Mouse (Mus musculus) heart, adult 2 months (tissue): Measurements from ENCODE around the gene Cdyl. TPM values are rescaled to one million over a fixed set of nuclear protein-coding genes. Genes with fewer than 3 reads are reported as not detected.

Source experiments
- DNase-seq, 2 experiments: peaks; one replicate each; pipeline ENCODE4 v3.0.0; 2021
- H3K27ac ChIP-seq: fragments of 200-600 bp; 2 replicates; pipeline ENCODE4 v1.8.1; 2022
- H3K27me3 ChIP-seq: fragments of 200-500 bp; 2 replicates; pipeline ENCODE4 v1.6.1; 2012; ENCODE audit warnings: mild to moderate bottlenecking, low read length, inconsistent platforms, mixed read lengths; ENCODE audit not compliant: control insufficient read depth, insufficient read depth
- H3K36me3 ChIP-seq: fragments of 200-500 bp; 2 replicates; pipeline ENCODE4 v1.6.1; 2012; ENCODE audit warnings: low read length, inconsistent platforms; ENCODE audit not compliant: control insufficient read depth, insufficient read depth
- H3K4me1 ChIP-seq: fragments of 200-500 bp; 2 replicates; pipeline ENCODE4 v1.6.1; 2011; ENCODE audit warnings: low read length; ENCODE audit not compliant: control insufficient read depth, insufficient read depth
- H3K4me3 ChIP-seq: fragments of 200-600 bp; 2 replicates; pipeline ENCODE4 v1.8.1; 2022
- H3K79me2 ChIP-seq: fragments of 200-500 bp; replicated peaks from 2 replicates; pipeline ENCODE4 v1.6.1; 2012; ENCODE audit warnings: mild to moderate bottlenecking, inconsistent platforms, low read length, moderate library complexity, mixed read lengths; ENCODE audit not compliant: control insufficient read depth, insufficient read depth
- H3K9ac ChIP-seq: fragments of 200-500 bp; 2 replicates; pipeline ENCODE4 v1.6.1; 2012; ENCODE audit warnings: low read depth, mild to moderate bottlenecking, control low read depth, inconsistent platforms, low read length, mixed read lengths
- CTCF ChIP-seq: fragments of 200-600 bp; IDR thresholded peaks from 2 replicates; pipeline ENCODE4 v1.8.1; 2022; ENCODE audit warnings: antibody characterized with exemption, mild to moderate bottlenecking, moderate library complexity
- EP300 ChIP-seq: fragments of 200-500 bp; IDR thresholded peaks from 2 replicates; pipeline ENCODE4 v1.6.1; 2011; ENCODE audit warnings: low read depth, low read length, control low read depth; ENCODE audit not compliant: insufficient read depth
- POLR2A ChIP-seq: fragments of 200-500 bp; IDR thresholded peaks from 2 replicates; pipeline ENCODE4 v1.6.1; 2011; ENCODE audit warnings: mild to moderate bottlenecking, low read depth, low read length, control low read depth; ENCODE audit not compliant: insufficient read depth
- WGBS: fragments of 180-500 bp; shearing (Covaris S2); methylation state at CpG from one replicate; pipeline ENCODE4 v1.1.7; 2018; 5-methylcytosine and 5-hydroxymethylcytosine counted together
- intact Hi-C: fragments of 180-260 bp; cut with DNase I; formaldehyde crosslinking; loops from one replicate; pipeline ENCODE4 v1.15.1; 2025
- polyA plus RNA-seq: library from polyadenylated mRNA; depleted of rRNA; stranded (reverse); fragments of >200 nt; gene quantifications from 2 replicates; pipeline ENCODE4 v1.2.3, GENCODE M21; 2012
- total RNA-seq, 2 experiments: library from RNA; stranded (reverse); gene quantifications; 2 replicates each; pipeline ENCODE4 v1.2.3; 2021

Gene Cdyl
- total and polyA plus RNA-seq, 3 experiments, result 3.1 to 11.2 (median 8.4) TPM

- Histone ChIP-seq H3K9ac (no peak overlapping the region), H3K4me3 (no peak overlapping the region), H3K27ac (peak overlapping the region; percentile 70), H3K36me3 (no peaks in the 10 kb centered on the region; the same call in 1 of the 2 replicates), H3K27me3 (no peaks in the 10 kb centered on the region), H3K4me1 (peaks cover 1% of the 10 kb centered on the region; the same call in 1 of the 2 replicates), H3K79me2 (no peaks in the 10 kb centered on the region)
- peak in 1 of 2 experiments; percentile 32 for DNase-seq
- 51% methylated on average over 2 of the region's 2 CpGs for WGBS
- TF ChIP-seq POLR2A (no peak), CTCF (no peak), EP300 (no peak)
- intact Hi-C loops, result no loop called here
These were observed 40.3 kb upstream of the Cdyl start for GRCm38 (mm10) chr13:35619356-35619755.

- TF ChIP-seq EP300 (no peak), CTCF (no peak), POLR2A (no peak)
- DNase-seq, result no peak
- no peaks in the 10 kb centered on the region; the same call in 1 of the 2 replicates for H3K36me3 ChIP-seq
- 69% methylated on average over 1 of the region's 1 CpGs for WGBS
- intact Hi-C loops, result no loop called here
- H3K9ac ChIP-seq, result no peak overlapping the region
- H3K4me3 ChIP-seq, result no peak overlapping the region
- H3K79me2 ChIP-seq, result no peaks in the 10 kb centered on the region
- H3K27me3 ChIP-seq, result no peaks in the 10 kb centered on the region
- H3K4me1 ChIP-seq, result peaks cover 1% of the 10 kb centered on the region; the same call in 1 of the 2 replicates
- no peak overlapping the region for H3K27ac ChIP-seq
These were observed 38.9 kb upstream of the Cdyl start for GRCm38 (mm10) chr13:35620756-35621155.

GRCm38 (mm10) chr13:35624831-35625230 is 34.8 kb upstream of the Cdyl start:
- H3K36me3 ChIP-seq, result no peaks in the 10 kb centered on the region
- no peak overlapping the region for H3K9ac ChIP-seq
- H3K4me3 ChIP-seq, result no peak overlapping the region
- H3K4me1 ChIP-seq, result no peaks in the 10 kb centered on the region
- intact Hi-C loops, result no loop called here
- H3K27me3 ChIP-seq, result no peaks in the 10 kb centered on the region
- H3K27ac ChIP-seq, result no peak overlapping the region
- DNase-seq, result no peak
- H3K79me2 ChIP-seq, result no peaks in the 10 kb centered on the region
- 81% methylated on average over 3 of the region's 3 CpGs for WGBS
- TF ChIP-seq EP300 (no peak), CTCF (no peak), POLR2A (no peak)

GRCm38 (mm10) chr13:35625556-35625955 is 34.1 kb upstream of the Cdyl start:
- Histone ChIP-seq H3K9ac (no peak overlapping the region), H3K4me3 (no peak overlapping the region), H3K36me3 (no peaks in the 10 kb centered on the region), H3K79me2 (no peaks in the 10 kb centered on the region), H3K4me1 (no peaks in the 10 kb centered on the region), H3K27me3 (no peaks in the 10 kb centered on the region), H3K27ac (no peak overlapping the region)
- TF ChIP-seq CTCF (no peak), EP300 (no peak), POLR2A (no peak)
- intact Hi-C loops, result no loop called here
- WGBS, result 52% methylated on average over 3 of the region's 3 CpGs
- no peak for DNase-seq

- Histone ChIP-seq H3K27ac (no peak overlapping the region), H3K9ac (no peak overlapping the region), H3K4me1 (no peaks in the 10 kb centered on the region), H3K4me3 (no peak overlapping the region), H3K79me2 (no peaks in the 10 kb centered on the region), H3K36me3 (no peaks in the 10 kb centered on the region), H3K27me3 (no peaks in the 10 kb centered on the region)
- WGBS, result 88% methylated on average over 1 of the region's 1 CpGs
- intact Hi-C loops, result no loop called here
- TF ChIP-seq EP300, result no peak
- no peak for TF ChIP-seq CTCF
- no peak for TF ChIP-seq POLR2A
- no peak for DNase-seq
These were observed 32.3 kb upstream of the Cdyl start for GRCm38 (mm10) chr13:35627319-35627718.

- TF ChIP-seq CTCF (no peak), EP300 (no peak), POLR2A (no peak)
- intact Hi-C loops, result no loop called here
- no peak for DNase-seq
- 70% methylated on average over 1 of the region's 1 CpGs for WGBS
- Histone ChIP-seq H3K27me3 (no peaks in the 10 kb centered on the region), H3K4me1 (no peaks in the 10 kb centered on the region), H3K36me3 (no peaks in the 10 kb centered on the region), H3K9ac (no peak overlapping the region), H3K27ac (no peak overlapping the region), H3K79me2 (no peaks in the 10 kb centered on the region), H3K4me3 (no peak overlapping the region)
These were observed 12.4 kb upstream of the Cdyl start for GRCm38 (mm10) chr13:35647132-35647823.
